Comparison of ENCODE assay signal across 8 mouse cellular contexts in the genomic region with DNA sequence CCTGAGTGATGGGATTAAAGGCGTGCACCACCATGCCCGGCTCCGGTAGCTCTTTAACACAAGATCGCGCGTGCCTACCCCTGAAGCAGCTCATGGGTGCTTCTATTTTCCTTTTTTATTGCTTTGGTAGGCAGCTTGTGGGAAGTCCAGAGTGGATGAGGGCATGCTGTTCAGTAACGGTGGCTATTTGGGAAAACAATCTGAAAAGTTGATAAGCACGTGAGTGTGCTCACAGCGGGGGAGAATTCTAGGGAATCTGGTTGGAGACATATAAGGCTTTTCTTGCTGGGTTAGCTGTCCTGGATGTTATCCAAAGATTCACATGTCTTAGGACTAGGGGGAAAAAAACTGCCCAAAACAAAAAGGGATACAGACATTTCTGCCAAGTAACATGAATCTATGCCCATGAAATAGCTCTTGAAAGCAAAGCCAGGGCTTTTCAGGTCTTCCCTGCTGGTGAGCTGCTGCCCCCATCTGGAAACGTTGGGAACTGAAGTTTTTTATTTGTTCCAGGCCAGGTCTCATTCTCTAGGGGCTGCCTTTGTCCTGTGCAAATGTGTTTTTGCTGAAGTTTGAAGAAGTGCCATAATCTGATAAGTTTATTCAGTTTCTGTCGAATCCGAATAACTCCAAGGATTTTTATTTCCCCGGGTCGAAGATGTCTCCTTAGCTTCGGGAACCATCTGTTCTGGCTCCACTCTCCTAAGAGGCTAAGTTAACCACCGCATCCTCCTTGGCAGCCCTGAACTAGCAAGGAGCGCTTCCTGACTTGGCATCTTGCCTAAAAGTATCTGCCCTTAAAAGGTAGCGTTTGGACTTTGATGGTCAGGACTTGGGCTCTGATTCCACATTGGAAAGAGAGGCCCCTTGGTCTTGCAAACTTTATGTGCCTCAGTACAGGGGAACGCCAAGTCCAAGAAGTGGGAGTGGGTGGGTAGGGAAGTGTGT. TPM values are rescaled to one million over a fixed set of nuclear protein-coding genes. Genes with fewer than 3 reads are reported as not detected.
A peak's percentile ranks its signal among the peaks of the same experiment; 100 is the strongest.
DNase-seq lines count a peak whose midpoint lies in the region; ATAC-seq and TF ChIP-seq lines count a peak whose summit lies in the region.

No protein-coding gene starts in this region.

- H3K79me3 ChIP-seq in C2C12 (ENCODE audit: low read depth): no peaks in the 10 kb centered on the region

- 0 out of 2 replicates have a peak, but pooled peaks have one; percentile 52 for ATAC-seq in embryonic facial prominence, embryonic 11.5 days (replicated peaks; ENCODE audit: insufficient number of reproducible peaks, low FRiP score, low TSS enrichment, low read depth)
- peak; percentile 67; the same call in 1 of the 2 replicates for ATAC-seq in limb, embryonic 11.5 days (ENCODE audit: insufficient number of reproducible peaks, low FRiP score, low TSS enrichment, low read depth)
- ATAC-seq in midbrain, postnatal 0 days (ENCODE audit: low FRiP score): peak; percentile 42; the same call in 1 of the 2 replicates
- ATAC-seq in stomach, embryonic 14.5 days (ENCODE audit: insufficient number of reproducible peaks, insufficient read depth, low FRiP score, low read depth): peak; percentile 66; the same call in 1 of the 2 replicates

- intact Hi-C loops in heart, adult 2 months (cut with DNase I): loop anchor here (5.0 to 10.0 kb wide), 6 partner anchors 104 to 858 kb away; no protein-coding TSS in a partner anchor

- TF ChIP-seq POLR2A in heart, adult 2 months (IDR thresholded peaks at IDR 0.05; ENCODE audit: insufficient read depth, low read depth, low read length): no peak
- TF ChIP-seq POLR2A in kidney, adult 2 months (IDR thresholded peaks at IDR 0.05; ENCODE audit: low read depth, low read length): no peak

- no peak overlapping the region for H3K27ac ChIP-seq in embryonic facial prominence, embryonic 11.5 days (replicated peaks; ENCODE audit: low read depth, low read length)
- H3K27ac ChIP-seq in heart, adult 2 months: peak overlapping the region; percentile 38; the same call in 1 of the 2 replicates
- H3K27ac ChIP-seq in kidney, adult 2 months (ENCODE audit: insufficient read depth, low read depth, low read length): no peak overlapping the region
- no peak overlapping the region for H3K27ac ChIP-seq in limb, embryonic 11.5 days (replicated peaks; ENCODE audit: low read depth, low read length)
- no peak overlapping the region for H3K27ac ChIP-seq in midbrain, postnatal 0 days (ENCODE audit: low read depth, low read length)
- H3K27ac ChIP-seq in stomach, embryonic 14.5 days (ENCODE audit: low read length): peak overlapping the region; percentile 27; the same call in 1 of the 2 replicates

- peak; percentile 63; the same call in 1 of the 2 replicates for TF ChIP-seq EP300 in heart, adult 2 months (IDR thresholded peaks at IDR 0.05; ENCODE audit: insufficient read depth, low read depth, low read length)

- no peaks in the 10 kb centered on the region for H3K4me1 ChIP-seq in embryonic facial prominence, embryonic 11.5 days (ENCODE audit: control insufficient read depth, insufficient read depth, low read length)
- no peaks in the 10 kb centered on the region for H3K4me1 ChIP-seq in heart, adult 2 months (ENCODE audit: control insufficient read depth, insufficient read depth, low read length)
- H3K4me1 ChIP-seq in kidney, adult 2 months (ENCODE audit: control insufficient read depth, insufficient read depth, low read length): peaks cover 4% of the 10 kb centered on the region; the same call in 1 of the 2 replicates
- H3K4me1 ChIP-seq in limb, embryonic 11.5 days (ENCODE audit: control insufficient read depth, insufficient read depth, low read length): no peaks in the 10 kb centered on the region
- H3K4me1 ChIP-seq in midbrain, postnatal 0 days (ENCODE audit: insufficient read depth, low read length): no peaks in the 10 kb centered on the region
- 0 out of 2 replicates have a peak, but pooled peaks cover 4% of the 10 kb centered on the region for H3K4me1 ChIP-seq in stomach, embryonic 14.5 days (ENCODE audit: control insufficient read depth, insufficient read depth, low read length)

- TF ChIP-seq CTCF in C2C12 (IDR thresholded peaks at IDR 0.05; ENCODE audit: control insufficient read depth, insufficient read depth, insufficient read length): peak; percentile 13
- peak; percentile 97 for TF ChIP-seq CTCF in heart, adult 2 months (IDR thresholded peaks at IDR 0.05)
- TF ChIP-seq CTCF in kidney, adult 2 months (conservative IDR thresholded peaks at IDR 0.05; ENCODE audit: insufficient read depth, insufficient read length, low read depth, low read length): peak; percentile 85
- TF ChIP-seq CTCF in midbrain, postnatal 0 days (IDR thresholded peaks at IDR 0.05): peak; percentile 90

- H3K4me3 ChIP-seq in C2C12 (ENCODE audit: insufficient read depth, poor library complexity, severe bottlenecking): no peak overlapping the region
- H3K4me3 ChIP-seq in embryonic facial prominence, embryonic 11.5 days (ENCODE audit: low read depth, low read length): no peak overlapping the region
- H3K4me3 ChIP-seq in heart, adult 2 months: no peak overlapping the region
- H3K4me3 ChIP-seq in kidney, adult 2 months (ENCODE audit: insufficient read depth, low read depth, low read length): no peak overlapping the region
- no peak overlapping the region for H3K4me3 ChIP-seq in limb, embryonic 11.5 days (ENCODE audit: low read depth, low read length)
- no peak overlapping the region for H3K4me3 ChIP-seq in midbrain, postnatal 0 days (ENCODE audit: low read depth, low read length)
- H3K4me3 ChIP-seq in stomach, embryonic 14.5 days (ENCODE audit: low read depth, low read length): no peak overlapping the region

- no peak overlapping the region for H3K4me2 ChIP-seq in embryonic facial prominence, embryonic 11.5 days (ENCODE audit: low read depth, low read length)
- no peak overlapping the region for H3K4me2 ChIP-seq in limb, embryonic 11.5 days (ENCODE audit: low read depth, severe bottlenecking)
- H3K4me2 ChIP-seq in midbrain, postnatal 0 days (ENCODE audit: low read depth, low read length, poor library complexity, severe bottlenecking): no peak overlapping the region
- no peak overlapping the region for H3K4me2 ChIP-seq in stomach, embryonic 14.5 days (replicated peaks; ENCODE audit: low read depth, low read length)

- no peak overlapping the region for H3K9ac ChIP-seq in embryonic facial prominence, embryonic 11.5 days (replicated peaks; ENCODE audit: low read length)
- H3K9ac ChIP-seq in heart, adult 2 months (ENCODE audit: low read depth, low read length): no peak overlapping the region
- no peak overlapping the region for H3K9ac ChIP-seq in limb, embryonic 11.5 days (ENCODE audit: low read length)
- H3K9ac ChIP-seq in midbrain, postnatal 0 days (replicated peaks; ENCODE audit: low read length, poor library complexity, severe bottlenecking): no peak overlapping the region
- H3K9ac ChIP-seq in stomach, embryonic 14.5 days (replicated peaks; ENCODE audit: low read depth, low read length): no peak overlapping the region

- no peaks in the 10 kb centered on the region for H3K79me2 ChIP-seq in C2C12 (ENCODE audit: control insufficient read depth, insufficient read depth)
- H3K79me2 ChIP-seq in heart, adult 2 months (replicated peaks; ENCODE audit: control insufficient read depth, insufficient read depth, low read length): no peaks in the 10 kb centered on the region

- H3ac ChIP-seq in C2C12 (ENCODE audit: control insufficient read depth, insufficient read length, low read depth): no peak overlapping the region

- H3K9me3 ChIP-seq in embryonic facial prominence, embryonic 11.5 days (replicated peaks; ENCODE audit: control insufficient read depth, low read length): no peaks in the 10 kb centered on the region
- no peaks in the 10 kb centered on the region for H3K9me3 ChIP-seq in limb, embryonic 11.5 days (ENCODE audit: control insufficient read depth, low read length)
- no peaks in the 10 kb centered on the region for H3K9me3 ChIP-seq in midbrain, postnatal 0 days (ENCODE audit: low read length)
- H3K9me3 ChIP-seq in stomach, embryonic 14.5 days (ENCODE audit: control insufficient read depth, low read depth, low read length): no peaks in the 10 kb centered on the region

- WGBS in embryonic facial prominence, embryonic 11.5 days: 60% methylated on average over 19 of the region's 19 CpGs
- WGBS in heart, adult 2 months: 39% methylated on average over 19 of the region's 19 CpGs
- 37% methylated on average over 19 of the region's 19 CpGs for WGBS in kidney, adult 2 months
- WGBS in limb, embryonic 11.5 days: 65% methylated on average over 19 of the region's 19 CpGs
- WGBS in midbrain, postnatal 0 days: 55% methylated on average over 19 of the region's 19 CpGs
- 43% methylated on average over 19 of the region's 19 CpGs for WGBS in stomach, embryonic 14.5 days

- peak; percentile 70 for DNase-seq in adrenal gland, postnatal 25 days
- DNase-seq in embryonic facial prominence, embryonic 11.5 days (ENCODE audit: low spot score): peak; percentile 88
- DNase-seq in heart, adult 2 months: peak; percentile 61 to 71
- DNase-seq in kidney, adult 2 months: peak; percentile 89
- peak; percentile 90 for DNase-seq in limb, embryonic 11.5 days (ENCODE audit: low spot score)
- DNase-seq in midbrain, postnatal 0 days (ENCODE audit: low spot score): peak; percentile 88

- H3K36me3 ChIP-seq in C2C12 (ENCODE audit: control insufficient read depth, insufficient read depth): no peaks in the 10 kb centered on the region
- H3K36me3 ChIP-seq in embryonic facial prominence, embryonic 11.5 days (replicated peaks; ENCODE audit: control insufficient read depth, insufficient read depth, low read depth, low read length): no peaks in the 10 kb centered on the region
- H3K36me3 ChIP-seq in heart, adult 2 months (ENCODE audit: control insufficient read depth, insufficient read depth, low read length): no peaks in the 10 kb centered on the region
- H3K36me3 ChIP-seq in kidney, adult 2 months (ENCODE audit: control insufficient read depth, insufficient read depth, low read length): no peaks in the 10 kb centered on the region
- no peaks in the 10 kb centered on the region for H3K36me3 ChIP-seq in limb, embryonic 11.5 days (ENCODE audit: control insufficient read depth, insufficient read depth, low read length)
- H3K36me3 ChIP-seq in midbrain, postnatal 0 days (ENCODE audit: insufficient read depth, low read length): no peaks in the 10 kb centered on the region
- no peaks in the 10 kb centered on the region for H3K36me3 ChIP-seq in stomach, embryonic 14.5 days (ENCODE audit: control insufficient read depth, insufficient read depth, low read length)

- no peaks in the 10 kb centered on the region for H3K27me3 ChIP-seq in C2C12 (ENCODE audit: control insufficient read depth, insufficient read depth, insufficient read length)
- H3K27me3 ChIP-seq in embryonic facial prominence, embryonic 11.5 days (ENCODE audit: control insufficient read depth, insufficient read depth, low read length): no peaks in the 10 kb centered on the region
- no peaks in the 10 kb centered on the region for H3K27me3 ChIP-seq in heart, adult 2 months (ENCODE audit: control insufficient read depth, insufficient read depth, low read length)
- no peaks in the 10 kb centered on the region for H3K27me3 ChIP-seq in kidney, adult 2 months (replicated peaks; ENCODE audit: control insufficient read depth, insufficient read depth, low read length)
- H3K27me3 ChIP-seq in limb, embryonic 11.5 days (ENCODE audit: control insufficient read depth, insufficient read depth, low read length): no peaks in the 10 kb centered on the region
- no peaks in the 10 kb centered on the region for H3K27me3 ChIP-seq in midbrain, postnatal 0 days (ENCODE audit: insufficient read depth, low read length)
- no peaks in the 10 kb centered on the region for H3K27me3 ChIP-seq in stomach, embryonic 14.5 days (ENCODE audit: control insufficient read depth, insufficient read depth, low read length)

RNA-seq across cellular contexts. Expression of gene Bhmt, which starts 24.8 kb away (rescaled TPM):
- polyA plus RNA-seq in C2C12 (2012; fragmentation: generic; extraction: Trizol): not detected
- total RNA-seq in adrenal gland, postnatal 25 days (2021): 2.1 and 9.5 TPM in 2 replicates
- polyA plus RNA-seq in embryonic facial prominence, embryonic 11.5 days (2014; fragmentation: Nextera tagmentation; extraction: Ambion mirVana): not detected in 2 replicates
- not detected for total RNA-seq in heart, adult 2 months (2021)
- 0.23 TPM in 1 of 2 replicates, not detected in the other for polyA plus RNA-seq in heart, adult 2 months (2012; rRNA removed)
- polyA plus RNA-seq in kidney, adult 2 months (2012; rRNA removed): 20.3 and 26.4 TPM in 2 replicates
- 0.15 TPM in 1 of 2 replicates, not detected in the other for polyA plus RNA-seq in limb, embryonic 11.5 days (2014; fragmentation: Nextera tagmentation; extraction: Ambion mirVana)
- total RNA-seq in midbrain, postnatal 0 days (2014; rRNA removed): 0.16 TPM in 1 of 2 replicates, not detected in the other
- polyA plus RNA-seq in midbrain, postnatal 0 days (2015; fragmentation: Nextera tagmentation; extraction: Ambion mirVana): not detected in 2 replicates
- polyA plus RNA-seq in stomach, embryonic 14.5 days (2014; fragmentation: Nextera tagmentation; extraction: Ambion mirVana): 0.10 TPM in 1 of 2 replicates, not detected in the other

Comparison
In these comparisons a context has a peak if more than half of its experiments do, and no peak if none do; other contexts are left out.
1. CTCF ChIP-seq: peak in every context shown above with its lines; median percentile 97 in heart, adult 2 months; 90 in midbrain, postnatal 0 days; 85 in kidney, adult 2 months; 13 in C2C12.
2. H3K27ac ChIP-seq: peak in heart, adult 2 months (single experiment) and stomach, embryonic 14.5 days (single experiment); none in embryonic facial prominence, embryonic 11.5 days (single experiment), kidney, adult 2 months (single experiment), limb, embryonic 11.5 days (single experiment) and midbrain, postnatal 0 days (single experiment).
3. RNA of gene Bhmt, which starts 24.8 kb away (polyA plus RNA-seq): 20.3 to 26.4 TPM in kidney, adult 2 months; 0.15 TPM in limb, embryonic 11.5 days, 0.10 TPM in stomach, embryonic 14.5 days, not detected in C2C12 (single experiment), not detected in embryonic facial prominence, embryonic 11.5 days, 0.23 TPM in heart, adult 2 months and not detected in midbrain, postnatal 0 days; every median in the first group is over 10 times any median in the second.
4. Peak in every context shown above with its lines, with median percentiles within 50 percentile points of each other: DNase-seq and ATAC-seq.